Mouse (Mus musculus): ENCODE results near the gene Rufy2. TPM values are rescaled to one million over a fixed set of nuclear protein-coding genes. Genes with fewer than 3 reads are reported as not detected.

Gene Rufy2
- total and polyA plus RNA-seq, 2 experiments, result 0.78 to 3.8 TPM

DNA sequence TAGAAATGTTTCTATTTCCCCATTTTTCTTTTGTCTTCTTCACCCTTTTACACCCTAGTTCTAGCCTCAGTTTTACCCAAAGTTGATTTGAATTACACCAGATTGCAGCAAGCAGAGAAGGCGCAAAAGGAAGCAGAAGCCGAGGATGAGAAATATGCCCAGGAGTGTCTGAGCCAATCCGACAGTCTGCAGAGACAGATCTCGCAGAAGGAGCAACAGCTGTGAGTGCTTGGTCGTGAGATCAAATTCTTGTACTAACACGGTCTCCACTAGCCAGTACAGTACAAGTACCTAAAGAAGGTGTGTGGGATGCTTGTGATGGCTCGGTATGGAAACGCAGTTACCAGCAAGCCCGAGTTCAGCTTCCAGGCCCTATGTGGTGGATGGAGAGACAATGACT lies 24.5 kb downstream of the Rufy2 start:
- H3K4me1 ChIP-seq (ENCODE audit: control insufficient read depth, insufficient read depth, low read length), result no peaks in the 10 kb centered on the region
- H3K27ac ChIP-seq (replicated peaks; ENCODE audit: insufficient read depth, low read depth, low read length), result no peak overlapping the region
- TF ChIP-seq POLR2A (IDR thresholded peaks at IDR 0.05; ENCODE audit: extremely low read depth, insufficient read depth, low read length), result no peak
- no peak for TF ChIP-seq CTCF (IDR thresholded peaks at IDR 0.05; ENCODE audit: low read depth, low read length)
- H3K36me3 ChIP-seq (ENCODE audit: control insufficient read depth, insufficient read depth, low read length), result peaks cover 23% of the 10 kb centered on the region
- WGBS, result 95% methylated on average over 9 of the region's 9 CpGs
- DNase-seq (ENCODE audit: extremely low read depth, low read depth, low spot score), result no peak
- no peaks in the 10 kb centered on the region for H3K79me2 ChIP-seq (ENCODE audit: control insufficient read depth, insufficient read depth, low read length)
- no peak overlapping the region for H3K4me3 ChIP-seq (ENCODE audit: insufficient read depth, low read depth, low read length)
- H3K9ac ChIP-seq (ENCODE audit: low read depth, low read length), result no peak overlapping the region
- H3K27me3 ChIP-seq (ENCODE audit: control insufficient read depth, insufficient read depth, low read length), result no peaks in the 10 kb centered on the region

DNA sequence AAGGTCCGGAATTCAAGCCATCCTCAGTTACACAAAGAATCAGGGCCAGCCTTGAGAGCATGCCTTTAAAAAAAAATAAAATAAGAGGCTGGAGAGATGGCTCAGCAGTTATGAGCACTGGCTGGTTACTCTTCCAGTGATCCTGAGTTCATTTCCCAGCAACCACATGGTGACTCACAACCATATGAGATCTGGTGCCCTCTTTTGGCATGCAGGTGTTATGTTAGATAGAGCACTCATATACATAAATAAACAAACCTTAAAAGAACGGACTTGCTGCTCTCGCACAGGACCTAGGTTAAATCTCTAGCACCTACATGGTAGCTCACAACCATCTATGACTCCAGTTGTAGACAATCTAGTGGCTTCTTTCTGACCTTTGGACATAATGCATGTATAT lies 28.2 kb downstream of the Rufy2 start:
- H3K9ac ChIP-seq (ENCODE audit: low read depth, low read length), result no peak overlapping the region
- H3K4me3 ChIP-seq (ENCODE audit: insufficient read depth, low read depth, low read length), result no peak overlapping the region
- no peaks in the 10 kb centered on the region for H3K4me1 ChIP-seq (ENCODE audit: control insufficient read depth, insufficient read depth, low read length)
- no peak for DNase-seq (ENCODE audit: extremely low read depth, low read depth, low spot score)
- no peak for TF ChIP-seq POLR2A (IDR thresholded peaks at IDR 0.05; ENCODE audit: extremely low read depth, insufficient read depth, low read length)
- TF ChIP-seq CTCF (IDR thresholded peaks at IDR 0.05; ENCODE audit: low read depth, low read length), result no peak
- peaks cover 42% of the 10 kb centered on the region for H3K36me3 ChIP-seq (ENCODE audit: control insufficient read depth, insufficient read depth, low read length)
- H3K27ac ChIP-seq (replicated peaks; ENCODE audit: insufficient read depth, low read depth, low read length), result no peak overlapping the region
- WGBS, result 61% methylated on average over 3 of the region's 3 CpGs
- no peaks in the 10 kb centered on the region for H3K27me3 ChIP-seq (ENCODE audit: control insufficient read depth, insufficient read depth, low read length)
- H3K79me2 ChIP-seq (ENCODE audit: control insufficient read depth, insufficient read depth, low read length), result no peaks in the 10 kb centered on the region

DNA sequence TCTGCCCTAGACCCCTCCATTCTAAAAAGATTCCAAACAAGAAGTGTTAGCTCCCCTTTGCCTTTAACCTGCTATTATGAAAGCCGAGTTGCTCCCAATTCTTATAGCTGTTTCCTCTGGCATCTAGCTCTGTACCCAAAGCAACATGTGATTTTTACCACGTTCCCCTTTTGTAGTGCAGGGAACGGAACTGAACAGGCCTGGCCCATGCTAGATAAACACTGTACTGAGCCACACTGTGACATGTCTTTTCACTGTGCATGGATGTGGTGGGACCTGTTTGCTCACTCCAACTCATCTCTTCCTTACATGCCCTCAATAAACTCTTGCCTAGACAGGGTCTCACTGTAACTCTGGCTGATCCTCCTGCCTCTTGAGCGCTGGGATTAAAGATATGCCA lies 30.2 kb downstream of the Rufy2 start:
- Histone ChIP-seq H3K79me2 (ENCODE audit: control insufficient read depth, insufficient read depth, low read length) (no peaks in the 10 kb centered on the region), H3K4me1 (ENCODE audit: control insufficient read depth, insufficient read depth, low read length) (no peaks in the 10 kb centered on the region), H3K27me3 (ENCODE audit: control insufficient read depth, insufficient read depth, low read length) (no peaks in the 10 kb centered on the region), H3K27ac (replicated peaks; ENCODE audit: insufficient read depth, low read depth, low read length) (no peak overlapping the region), H3K4me3 (ENCODE audit: insufficient read depth, low read depth, low read length) (no peak overlapping the region), H3K9ac (ENCODE audit: low read depth, low read length) (no peak overlapping the region), H3K36me3 (ENCODE audit: control insufficient read depth, insufficient read depth, low read length) (peaks cover 49% of the 10 kb centered on the region)
- WGBS, result 74% methylated on average over 4 of the region's 4 CpGs
- TF ChIP-seq POLR2A (IDR thresholded peaks at IDR 0.05; ENCODE audit: extremely low read depth, insufficient read depth, low read length) (no peak), CTCF (IDR thresholded peaks at IDR 0.05; ENCODE audit: low read depth, low read length) (no peak)
- DNase-seq (ENCODE audit: extremely low read depth, low read depth, low spot score), result no peak

DNA sequence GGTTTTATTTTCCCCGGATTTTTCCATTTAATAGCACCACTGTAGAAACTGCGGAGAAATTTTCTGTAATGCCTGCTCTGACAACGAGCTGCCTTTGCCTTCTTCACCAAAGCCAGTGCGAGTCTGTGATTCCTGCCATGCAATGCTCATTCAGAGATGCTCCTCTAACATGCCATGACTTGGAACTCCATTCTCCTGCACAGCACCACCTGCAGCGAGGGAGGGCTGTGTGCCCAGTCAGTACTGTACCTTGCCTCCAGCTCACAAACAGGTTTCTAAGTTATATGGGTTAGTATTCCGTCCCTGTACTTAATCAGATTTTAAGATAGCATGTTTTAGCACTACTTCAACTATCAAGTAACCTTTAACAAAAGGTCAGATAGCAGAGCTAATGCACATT lies 31.5 kb downstream of the Rufy2 start:
- Histone ChIP-seq H3K4me1 (ENCODE audit: control insufficient read depth, insufficient read depth, low read length) (no peaks in the 10 kb centered on the region), H3K4me3 (ENCODE audit: insufficient read depth, low read depth, low read length) (no peak overlapping the region), H3K79me2 (ENCODE audit: control insufficient read depth, insufficient read depth, low read length) (no peaks in the 10 kb centered on the region), H3K36me3 (ENCODE audit: control insufficient read depth, insufficient read depth, low read length) (peaks cover 56% of the 10 kb centered on the region), H3K27me3 (ENCODE audit: control insufficient read depth, insufficient read depth, low read length) (no peaks in the 10 kb centered on the region), H3K9ac (ENCODE audit: low read depth, low read length) (no peak overlapping the region), H3K27ac (replicated peaks; ENCODE audit: insufficient read depth, low read depth, low read length) (no peak overlapping the region)
- TF ChIP-seq POLR2A (IDR thresholded peaks at IDR 0.05; ENCODE audit: extremely low read depth, insufficient read depth, low read length) (no peak), CTCF (IDR thresholded peaks at IDR 0.05; ENCODE audit: low read depth, low read length) (no peak)
- DNase-seq (ENCODE audit: extremely low read depth, low read depth, low spot score), result no peak
- 92% methylated on average over 6 of the region's 6 CpGs for WGBS

DNA sequence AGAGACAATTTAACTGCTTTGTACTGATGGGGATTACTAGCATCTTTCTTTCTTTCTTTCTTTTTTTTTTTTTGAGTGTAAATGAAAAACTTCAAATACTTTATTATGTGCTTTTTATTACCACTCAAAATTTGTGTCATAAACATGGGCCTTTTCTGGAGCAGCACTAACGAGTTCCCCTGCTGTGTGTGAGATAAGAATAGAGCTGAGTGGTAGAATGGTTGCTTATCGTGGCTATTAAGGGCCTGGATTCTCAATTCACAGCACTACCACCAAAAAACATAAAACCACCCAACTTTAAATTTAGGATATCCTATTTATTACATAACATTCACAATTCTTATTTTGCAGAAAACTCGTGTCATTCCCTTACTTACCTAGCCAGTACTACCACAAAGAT lies 33.5 kb downstream of the Rufy2 start:
- no peak overlapping the region for H3K27ac ChIP-seq (replicated peaks; ENCODE audit: insufficient read depth, low read depth, low read length)
- no peaks in the 10 kb centered on the region for H3K4me1 ChIP-seq (ENCODE audit: control insufficient read depth, insufficient read depth, low read length)
- WGBS, result 83% methylated on average over 3 of the region's 3 CpGs
- no peak overlapping the region for H3K9ac ChIP-seq (ENCODE audit: low read depth, low read length)
- H3K27me3 ChIP-seq (ENCODE audit: control insufficient read depth, insufficient read depth, low read length), result no peaks in the 10 kb centered on the region
- DNase-seq (ENCODE audit: extremely low read depth, low read depth, low spot score), result no peak
- TF ChIP-seq CTCF (IDR thresholded peaks at IDR 0.05; ENCODE audit: low read depth, low read length) (no peak), POLR2A (IDR thresholded peaks at IDR 0.05; ENCODE audit: extremely low read depth, insufficient read depth, low read length) (no peak)
- H3K4me3 ChIP-seq (ENCODE audit: insufficient read depth, low read depth, low read length), result no peak overlapping the region
- H3K36me3 ChIP-seq (ENCODE audit: control insufficient read depth, insufficient read depth, low read length), result peaks cover 60% of the 10 kb centered on the region
- H3K79me2 ChIP-seq (ENCODE audit: control insufficient read depth, insufficient read depth, low read length), result no peaks in the 10 kb centered on the region

DNA sequence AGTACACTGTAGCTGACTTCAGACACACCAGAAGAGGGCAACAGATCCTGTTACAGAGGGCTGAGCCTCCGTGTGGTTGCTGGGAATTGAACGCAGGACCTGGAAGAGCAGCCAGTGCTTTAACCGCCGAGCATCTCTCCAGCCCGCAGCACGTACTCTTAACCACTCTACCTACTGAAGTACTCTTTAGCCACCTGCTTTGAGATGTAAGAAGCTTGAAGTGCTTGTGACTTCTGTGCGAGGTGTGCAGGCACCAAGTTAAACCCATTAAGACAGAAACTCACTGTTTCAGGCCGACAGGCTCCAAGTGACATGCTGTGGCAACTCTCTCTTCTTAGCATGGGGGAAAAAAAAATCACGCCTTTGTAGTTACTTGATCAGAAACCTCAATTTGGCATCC lies 34.1 kb downstream of the Rufy2 start:
- WGBS, result 96% methylated on average over 9 of the region's 9 CpGs
- peaks cover 3% of the 10 kb centered on the region; the same call in 1 of the 2 replicates for H3K79me2 ChIP-seq (ENCODE audit: control insufficient read depth, insufficient read depth, low read length)
- DNase-seq (ENCODE audit: extremely low read depth, low read depth, low spot score), result no peak
- no peak overlapping the region for H3K4me3 ChIP-seq (ENCODE audit: insufficient read depth, low read depth, low read length)
- H3K27me3 ChIP-seq (ENCODE audit: control insufficient read depth, insufficient read depth, low read length), result no peaks in the 10 kb centered on the region
- no peak overlapping the region for H3K9ac ChIP-seq (ENCODE audit: low read depth, low read length)
- H3K36me3 ChIP-seq (ENCODE audit: control insufficient read depth, insufficient read depth, low read length), result peaks cover 62% of the 10 kb centered on the region
- H3K4me1 ChIP-seq (ENCODE audit: control insufficient read depth, insufficient read depth, low read length), result no peaks in the 10 kb centered on the region
- no peak overlapping the region for H3K27ac ChIP-seq (replicated peaks; ENCODE audit: insufficient read depth, low read depth, low read length)
- TF ChIP-seq CTCF (IDR thresholded peaks at IDR 0.05; ENCODE audit: low read depth, low read length), result no peak
- no peak for TF ChIP-seq POLR2A (IDR thresholded peaks at IDR 0.05; ENCODE audit: extremely low read depth, insufficient read depth, low read length)
